Mouse (Mus musculus): ENCODE measurements around the gene Uvrag. TPM values are rescaled to one million over a fixed set of nuclear protein-coding genes. Genes with fewer than 3 reads are reported as not detected.

Uvrag gene
- total RNA-seq, 4 experiments from 2014 or later, result 41.6 to 54.7 (median 52.8) TPM

- DNase-seq (ENCODE audit: low spot score in 2 of 2), result no peak
These were observed 246.6 kb downstream of the Uvrag start for GRCm38 (mm10) chr7:98894305-98894704.

- DNase-seq (ENCODE audit: low spot score in 2 of 2), result no peak
These were observed 247.8 kb downstream of the Uvrag start for GRCm38 (mm10) chr7:98893144-98893543.

GRCm38 (mm10) chr7:98889211-98889610, 251.7 kb downstream of the Uvrag start:
- DNase-seq (ENCODE audit: low spot score in 2 of 2), result no peak

- no peak for DNase-seq (ENCODE audit: low spot score in 2 of 2)
These were observed 252.1 kb downstream of the Uvrag start for GRCm38 (mm10) chr7:98888810-98889209.

GRCm38 (mm10) chr7:98887811-98888261, 253.1 kb downstream of the Uvrag start:
- DNase-seq (ENCODE audit: low spot score in 2 of 2), result no peak

- DNase-seq (ENCODE audit: low spot score in 2 of 2), result no peak
These were observed 259.1 kb downstream of the Uvrag start for GRCm38 (mm10) chr7:98881887-98882286.

GRCm38 (mm10) chr7:98879176-98879575, 261.8 kb downstream of the Uvrag start:
- no peak for DNase-seq (ENCODE audit: low spot score in 2 of 2)

GRCm38 (mm10) chr7:98876119-98876518, 264.8 kb downstream of the Uvrag start:
- DNase-seq (ENCODE audit: low spot score in 2 of 2), result no peak

- no peak for DNase-seq (ENCODE audit: low spot score in 2 of 2)
These were observed 265.5 kb downstream of the Uvrag start for GRCm38 (mm10) chr7:98875390-98875990.

GRCm38 (mm10) chr7:98874411-98874951, 266.5 kb downstream of the Uvrag start:
- no peak for DNase-seq (ENCODE audit: low spot score in 2 of 2)

GRCm38 (mm10) chr7:98873316-98873715, 267.6 kb downstream of the Uvrag start:
- DNase-seq (ENCODE audit: low spot score in 2 of 2), result no peak

- DNase-seq (ENCODE audit: low spot score in 2 of 2), result no peak
These were observed 269.1 kb downstream of the Uvrag start for GRCm38 (mm10) chr7:98871882-98872281.

- no peak for DNase-seq (ENCODE audit: low spot score in 2 of 2)
These were observed 270.1 kb downstream of the Uvrag start for GRCm38 (mm10) chr7:98870791-98871190.

GRCm38 (mm10) chr7:98869070-98869469, 271.9 kb downstream of the Uvrag start:
- DNase-seq (ENCODE audit: low spot score in 2 of 2), result no peak

- DNase-seq (ENCODE audit: low spot score in 2 of 2), result no peak
These were observed 273.2 kb downstream of the Uvrag start for GRCm38 (mm10) chr7:98867794-98868150.

GRCm38 (mm10) chr7:98867053-98867793, 273.7 kb downstream of the Uvrag start:
- no peak for DNase-seq (ENCODE audit: low spot score in 2 of 2)

GRCm38 (mm10) chr7:98863969-98864718, 276.8 kb downstream of the Uvrag start:
- no peak for DNase-seq (ENCODE audit: low spot score in 2 of 2)

GRCm38 (mm10) chr7:98862994-98863393, 277.9 kb downstream of the Uvrag start:
- no peak for DNase-seq (ENCODE audit: low spot score in 2 of 2)

GRCm38 (mm10) chr7:98861002-98861401, 279.9 kb downstream of the Uvrag start:
- no peak for DNase-seq (ENCODE audit: low spot score in 2 of 2)

GRCm38 (mm10) chr7:98857094-98857493, 283.8 kb downstream of the Uvrag start:
- DNase-seq (ENCODE audit: low spot score in 2 of 2), result no peak

GRCm38 (mm10) chr7:98856128-98856527, 284.8 kb downstream of the Uvrag start:
- no peak for DNase-seq (ENCODE audit: low spot score in 2 of 2)

- DNase-seq (ENCODE audit: low spot score in 2 of 2), result no peak
These were observed 285.6 kb downstream of the Uvrag start for GRCm38 (mm10) chr7:98855388-98855787.

Measured in layer of hippocampus, adult 8-10 months (tissue).